Mouse (Mus musculus) cerebellum, adult 18-20 months (tissue): ENCODE measurements around the gene Slc22a23.
"Not testable (repeated sequence)": the region's sequence is repeated elsewhere in the genome, so short reads cannot be mapped to it uniquely, and the experiment has no call there.

ENCODE experiments used
- DNase-seq, 2 experiments: peaks; one replicate each; pipeline ENCODE4 v3.0.0; 2021

The Slc22a23 gene

GRCm38 (mm10) chr13:34345128-34346085 is at the start of gene Slc22a23:
Slc22a23 (minus strand) TSS chr13:34345182.
- DNase-seq: peak; percentile 86 to 94

DNA sequence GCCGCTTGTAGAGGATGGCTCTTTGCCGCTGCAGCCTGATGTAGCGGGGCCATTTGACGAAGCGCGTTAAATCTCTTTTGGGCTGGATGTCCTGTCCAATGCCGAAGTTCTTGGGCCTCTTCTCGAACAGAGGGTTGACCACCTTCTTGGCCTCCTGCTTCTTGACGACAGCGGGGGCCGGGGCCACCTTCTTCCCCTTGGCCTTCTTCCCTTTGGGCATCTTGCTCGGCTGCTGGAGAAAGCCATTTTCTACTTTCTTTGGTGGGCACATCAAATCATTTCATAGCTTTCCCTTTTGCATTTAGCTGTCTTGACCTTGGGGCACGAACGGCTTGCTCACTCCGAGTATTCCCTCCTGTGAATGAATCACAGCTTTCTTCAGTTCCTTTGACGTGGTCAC is 49.3 kb upstream of the Slc22a23 start:
- not testable (repeated sequence) for DNase-seq

- DNase-seq: no peak
Observed at GRCm38 (mm10) chr13:34392376-34392775, 47.4 kb upstream of the Slc22a23 start.

DNA sequence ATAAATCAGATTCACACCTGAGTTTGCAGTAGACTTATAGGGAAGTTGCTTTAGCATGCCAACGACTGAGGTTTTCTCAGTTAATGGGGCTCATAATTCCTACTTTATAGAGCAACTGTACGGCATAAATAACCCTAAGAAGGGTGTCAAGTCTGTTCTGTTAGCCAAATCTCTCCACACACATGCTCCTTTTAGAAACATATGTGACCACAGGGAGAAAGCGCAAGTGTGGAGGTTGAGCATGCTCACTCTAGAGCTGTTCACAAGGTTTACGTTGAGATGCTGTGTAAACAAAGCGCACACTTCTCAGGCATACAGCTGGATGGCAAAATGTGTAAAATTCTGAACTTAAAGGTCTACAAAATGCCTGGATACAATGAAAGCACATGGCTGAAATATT is 43.2 kb upstream of the Slc22a23 start:
- no peak for DNase-seq

DNA sequence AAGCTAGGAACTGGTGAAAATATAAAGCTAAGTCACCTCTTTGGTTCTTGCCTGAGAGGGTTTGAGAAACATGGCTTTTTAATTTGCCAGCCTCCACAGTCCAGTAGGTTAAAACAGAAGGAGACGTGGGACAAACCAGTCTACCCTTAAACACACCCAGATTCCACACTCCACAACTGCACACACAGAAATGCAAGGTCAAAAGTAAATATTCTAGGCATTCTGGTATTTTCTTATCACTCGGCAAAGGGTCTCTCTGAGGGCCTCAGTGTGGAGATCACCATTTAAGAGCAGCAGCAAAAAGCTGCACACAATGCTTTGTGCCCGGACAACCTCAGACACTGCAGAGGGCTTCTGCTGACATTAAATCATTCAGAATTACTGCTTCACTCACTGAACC is 38.4 kb upstream of the Slc22a23 start:
- no peak for DNase-seq

DNA sequence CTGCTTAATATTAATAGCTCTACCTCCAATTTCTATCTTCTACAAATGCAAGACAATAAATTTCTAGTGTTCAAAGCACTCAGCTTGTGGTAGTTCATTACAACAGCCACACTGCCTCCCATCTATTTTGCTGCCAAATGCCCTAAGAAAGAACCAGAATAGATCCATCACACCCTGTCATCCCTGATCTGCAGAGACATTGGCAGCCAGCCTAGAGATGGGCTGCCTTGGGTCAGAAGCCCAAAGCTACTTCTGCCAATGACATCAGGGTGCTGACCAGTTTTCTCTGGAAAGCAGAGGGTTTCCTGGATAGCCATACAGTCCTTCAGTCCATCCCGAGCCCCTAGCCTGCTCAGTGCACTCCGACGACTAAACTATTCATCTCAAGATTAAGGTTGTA is 33.9 kb upstream of the Slc22a23 start:
- no peak for DNase-seq

- no peak for DNase-seq
Observed at GRCm38 (mm10) chr13:34375145-34375544, 30.2 kb upstream of the Slc22a23 start.

DNA sequence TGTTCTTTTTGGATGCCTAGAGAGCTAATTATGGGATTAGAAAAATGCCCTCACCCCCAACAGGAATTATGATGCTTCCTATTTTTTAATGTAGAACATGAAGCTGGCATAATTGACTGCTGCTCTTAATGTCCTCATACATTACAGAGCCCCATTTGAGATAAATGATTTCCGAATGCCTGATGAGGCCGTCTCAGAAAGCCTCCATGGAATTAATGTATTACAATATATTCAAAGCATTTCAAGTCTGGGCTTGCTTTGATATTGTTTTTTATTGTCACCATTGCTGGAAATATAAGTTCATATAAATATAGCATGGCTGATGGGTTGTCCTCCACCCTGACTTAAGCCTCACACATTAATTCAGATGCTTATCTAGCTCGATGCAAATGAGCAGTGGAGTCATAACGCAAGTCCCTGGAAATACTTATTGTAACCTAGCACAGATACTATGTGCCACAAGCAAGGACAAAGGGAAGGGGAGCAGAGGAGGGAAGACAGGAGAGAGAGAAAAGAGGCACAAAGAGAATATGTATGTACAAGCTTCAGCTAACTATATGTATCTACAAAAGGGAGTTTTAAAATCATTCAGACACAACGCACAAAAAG is 28.0 kb upstream of the Slc22a23 start:
- DNase-seq: no peak

- DNase-seq: no peak
Observed at GRCm38 (mm10) chr13:34371951-34372869, 27.2 kb upstream of the Slc22a23 start.

DNA sequence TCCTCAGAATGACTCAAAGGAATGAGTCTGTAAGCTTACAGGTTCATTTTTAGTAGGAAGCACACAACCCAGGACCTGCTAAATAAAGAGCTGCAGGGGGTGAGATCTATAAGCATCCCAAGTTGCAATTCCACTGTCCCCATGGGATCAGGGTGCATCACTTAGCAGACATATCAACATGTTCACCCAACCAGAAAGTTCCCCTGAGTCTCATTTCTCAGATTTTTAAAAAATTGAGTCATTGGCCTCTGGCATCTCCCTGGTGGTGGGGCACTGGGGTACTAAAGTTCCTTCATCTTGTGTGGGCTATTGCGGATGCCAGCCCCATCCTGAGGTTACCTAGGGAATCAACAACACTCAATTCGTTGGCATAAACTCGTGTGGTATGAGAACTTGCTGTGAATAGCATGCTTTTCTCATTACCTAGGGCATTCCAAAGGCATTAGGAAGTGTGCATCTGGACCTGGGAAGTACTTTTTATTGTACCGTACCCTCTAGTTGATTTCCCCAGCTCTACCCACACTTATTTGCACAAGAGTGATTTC is 25.4 kb upstream of the Slc22a23 start:
- DNase-seq: no peak

DNA sequence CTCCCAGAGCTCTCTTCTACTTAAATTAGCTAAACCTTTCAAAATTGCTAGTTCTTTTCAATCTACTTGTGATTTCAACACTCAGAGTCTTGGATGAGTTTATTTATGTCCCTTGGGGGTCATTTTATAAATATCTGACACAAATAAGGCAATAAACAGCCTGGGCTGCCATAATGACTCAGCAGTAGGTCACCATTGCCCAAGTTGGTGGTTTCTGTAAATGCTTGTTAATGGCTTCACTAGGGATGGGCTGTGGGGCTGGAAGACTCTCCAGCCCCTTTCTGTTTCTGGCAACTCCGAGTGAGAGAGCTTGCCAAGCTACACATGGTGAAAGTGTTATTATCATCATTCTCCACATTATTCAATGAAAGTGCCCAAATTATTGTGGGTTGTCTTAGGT is 20.2 kb upstream of the Slc22a23 start:
- DNase-seq: no peak

DNA sequence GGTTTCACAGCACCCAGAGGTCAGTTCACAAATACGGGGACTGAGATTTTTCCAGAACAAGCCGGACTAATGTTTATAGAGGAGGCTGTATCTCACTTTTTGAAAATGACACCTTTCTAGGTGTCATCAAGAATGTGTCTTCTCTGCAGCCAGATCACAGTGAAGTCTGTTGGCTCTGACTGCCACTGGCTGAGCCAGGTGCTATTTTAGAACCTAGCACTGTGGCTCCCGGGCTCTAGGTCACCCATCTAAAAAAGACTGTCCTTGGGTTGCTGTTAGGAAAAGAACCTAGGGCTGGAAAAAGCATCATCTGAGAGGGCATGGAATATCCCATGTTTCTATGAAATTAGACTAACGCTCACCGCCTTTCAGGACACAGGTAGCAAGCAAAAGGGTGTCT is 10.7 kb upstream of the Slc22a23 start:
- no peak for DNase-seq

DNA sequence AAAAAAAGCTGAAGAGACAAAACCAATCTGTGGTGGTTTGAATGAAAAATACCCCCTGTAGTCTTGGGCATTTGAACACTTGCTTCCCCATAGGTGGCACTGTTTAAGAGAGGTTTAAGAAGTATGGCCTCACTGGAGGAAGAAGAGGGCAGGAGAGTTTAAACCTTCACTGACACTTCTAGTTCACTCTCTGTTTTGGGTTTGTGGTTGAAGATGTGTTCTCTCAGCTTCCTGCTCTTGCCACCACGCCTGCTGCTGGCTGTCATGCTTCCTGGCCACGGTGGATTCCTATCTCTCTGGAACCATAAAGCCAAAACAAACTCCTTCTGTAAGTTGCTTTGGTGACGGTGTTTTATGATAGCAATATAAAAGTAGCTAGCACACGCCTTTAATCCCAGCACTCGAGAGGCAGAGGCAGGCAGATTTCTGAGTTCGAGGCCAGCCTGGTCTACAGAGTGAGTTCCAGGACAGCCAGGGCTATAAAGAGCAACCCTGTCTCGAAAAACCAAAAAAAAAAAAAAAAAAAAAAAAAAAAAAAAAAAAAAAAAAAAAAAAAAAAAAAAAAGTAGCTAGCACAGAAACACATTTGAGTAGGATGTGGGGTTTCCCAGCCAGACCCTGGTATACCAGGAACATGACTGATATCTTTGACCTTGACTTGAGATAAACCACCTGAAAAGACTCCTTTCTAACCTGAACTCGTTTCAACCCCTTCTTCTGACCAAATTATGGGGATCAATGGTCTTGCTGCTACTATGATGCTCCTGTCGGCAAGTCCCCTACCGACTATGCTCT is 10.0 kb upstream of the Slc22a23 start:
- DNase-seq: no peak

DNA sequence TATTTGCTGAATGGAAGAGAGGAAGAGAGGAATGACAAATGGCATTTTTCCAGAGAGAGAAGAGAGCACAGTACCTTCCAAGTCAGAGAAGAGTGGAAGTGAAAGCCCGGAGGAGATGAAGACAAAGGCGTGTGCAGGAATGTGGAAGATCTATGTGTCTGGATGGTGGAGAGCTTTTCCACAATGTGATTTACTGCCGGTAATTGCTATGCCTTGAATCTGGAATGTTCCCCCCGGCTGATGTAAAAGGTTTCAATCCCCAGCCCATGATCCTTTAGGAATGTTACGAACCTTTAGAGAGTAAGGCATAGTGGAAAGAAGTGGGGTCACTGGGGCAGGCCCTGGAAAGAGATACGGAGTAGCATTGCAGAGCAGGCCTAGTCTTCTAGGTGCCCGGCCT is 8.3 kb upstream of the Slc22a23 start:
- DNase-seq: no peak

DNA sequence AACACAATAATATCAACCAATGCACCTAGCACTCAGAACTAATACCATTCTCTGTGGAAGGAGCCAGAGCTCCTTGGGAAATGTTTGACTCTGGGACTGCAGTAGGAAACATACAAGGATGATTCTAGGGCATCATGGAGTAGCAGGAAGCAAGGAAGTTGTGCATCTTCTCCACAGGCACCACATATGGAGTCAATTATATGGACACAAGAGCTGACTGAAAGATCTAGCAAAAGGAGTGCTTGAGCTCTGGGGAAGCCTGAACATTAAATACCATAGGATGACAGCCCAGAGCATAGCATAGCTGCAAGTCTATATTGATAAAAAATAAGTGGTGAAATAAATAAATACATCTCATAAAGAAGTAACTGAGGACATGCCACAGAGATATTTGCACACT is 6.5 kb upstream of the Slc22a23 start:
- no peak for DNase-seq

- DNase-seq: no peak
Observed at GRCm38 (mm10) chr13:34347960-34348889, 3.2 kb upstream of the Slc22a23 start.

DNA sequence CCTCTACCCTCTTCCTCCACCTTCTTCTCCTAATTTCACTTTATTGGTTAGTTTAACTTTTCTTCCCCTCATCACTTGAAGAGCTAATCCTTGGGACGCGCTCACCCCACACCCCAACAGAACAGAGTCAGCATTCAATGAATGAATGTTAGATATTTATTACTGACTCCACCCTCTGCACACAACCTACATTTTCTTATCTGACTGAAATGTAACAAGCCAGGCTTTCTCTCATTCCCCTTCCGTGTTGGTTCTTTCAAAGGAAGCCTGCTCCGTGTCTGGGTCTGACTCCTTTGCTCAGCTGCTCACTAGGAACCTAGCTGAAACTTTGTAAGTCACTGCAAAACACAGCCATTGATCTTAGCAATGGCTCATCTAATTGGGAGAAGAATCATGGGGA is 1.8 kb upstream of the Slc22a23 start:
- no peak for DNase-seq

DNA sequence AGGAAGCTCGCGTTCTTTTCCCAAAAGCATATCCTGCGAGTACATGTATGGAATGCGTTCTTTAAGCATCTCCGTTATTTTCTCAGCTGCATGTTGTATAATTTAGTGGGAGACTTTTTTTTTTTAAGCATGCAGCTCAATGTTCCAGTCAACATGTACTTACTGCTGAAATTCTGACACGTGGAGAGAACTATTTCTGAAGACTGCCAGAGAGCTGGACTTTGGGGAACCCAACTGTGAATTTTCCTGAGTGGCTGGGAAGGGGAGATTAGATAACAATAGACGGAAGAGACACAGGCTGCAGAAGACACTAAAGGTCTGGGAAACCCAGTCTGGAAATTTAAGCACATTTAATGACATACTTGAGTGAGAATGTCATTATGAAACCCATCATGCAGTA is 1.3 kb upstream of the Slc22a23 start:
- no peak for DNase-seq

GRCm38 (mm10) chr13:34344376-34345127 is 430 bp downstream of the Slc22a23 start:
- DNase-seq: peak; percentile 46 to 71
